Mouse (Mus musculus) stomach, embryonic 15.5 days (tissue): Measurements from ENCODE around the gene Pde1b. TPM values are rescaled to one million over a fixed set of nuclear protein-coding genes. Genes with fewer than 3 reads are reported as not detected.

Source experiments
- polyA plus RNA-seq: library from polyadenylated mRNA; unstranded; fragments of >200 nt; fragmentation: Nextera tagmentation; extraction: Ambion mirVana; gene quantifications from 2 replicates; pipeline ENCODE4 v1.2.1, GENCODE M21; 2015

The Pde1b gene
- polyA plus RNA-seq, 1 experiment from 2014 or later, result 8.8 TPM

Other genes starting within 250 kb of the Pde1b start
- 7.8 and 15.9 TPM in 2 replicates for gene Nfe2, start 244.6 kb upstream of the Pde1b start, polyA plus RNA-seq
- 248 and 260 TPM in 2 replicates for gene Copz1, start 230.3 kb upstream of the Pde1b start, polyA plus RNA-seq
- gene Gpr84, start 192.4 kb upstream of the Pde1b start, polyA plus RNA-seq, result 0.46 and 0.53 TPM in 2 replicates
- 8.2 and 9.3 TPM in 2 replicates for gene Zfp385a, start 162.9 kb upstream of the Pde1b start, polyA plus RNA-seq
- gene Itga5, start 136.3 kb upstream of the Pde1b start, polyA plus RNA-seq, result 48.3 and 53.4 TPM in 2 replicates
- gene Gtsf1, start 72.6 kb upstream of the Pde1b start, polyA plus RNA-seq, result not detected in 2 replicates
- gene Gtsf2, start 54.6 kb upstream of the Pde1b start, polyA plus RNA-seq, result not detected in 2 replicates
- 3.7 and 4.1 TPM in 2 replicates for gene Nckap1l, start 49.2 kb upstream of the Pde1b start, polyA plus RNA-seq
- gene Ppp1r1a, start 35.0 kb downstream of the Pde1b start, polyA plus RNA-seq, result 12.3 and 13.3 TPM in 2 replicates
- gene Glycam1, start 62.0 kb downstream of the Pde1b start, polyA plus RNA-seq, result not detected in 2 replicates